ENCODE assay signal across 9 mouse cellular contexts in the genomic region with DNA sequence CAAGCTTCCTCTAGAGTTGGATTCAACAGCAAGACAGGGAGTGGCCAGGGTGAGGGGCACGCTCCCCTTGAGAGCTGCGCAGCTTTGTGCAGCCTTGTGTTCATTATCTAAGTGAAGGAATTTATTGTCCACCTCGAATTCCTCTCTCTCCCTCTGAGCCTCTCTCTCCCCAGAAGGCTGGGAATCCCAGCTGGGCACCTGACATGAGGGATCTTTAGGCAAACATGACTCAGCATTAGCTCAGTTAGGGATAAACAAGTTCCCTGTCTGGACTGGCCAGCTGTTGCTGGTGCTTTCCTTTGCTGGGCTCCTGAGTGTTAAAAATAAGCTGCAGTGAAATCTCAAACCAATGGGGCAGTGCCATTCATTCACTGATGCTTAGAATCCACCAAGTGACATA.
DNase-seq lines count a peak whose midpoint lies in the region; ATAC-seq lines count a peak whose summit lies in the region.
"Had no signal": no experiment of that assay in that cellular context is flagged by ENCODE, and none has a peak within 500 bp of the region (broad histone marks: within the 10 kb centered on the region; RNA-seq: fewer than 3 reads in every experiment).

No protein-coding gene starts in this region.

- no peak overlapping the region for H3K4me3 ChIP-seq in kidney, embryonic 15.5 days (replicated peaks)
- no peak overlapping the region for H3K4me3 ChIP-seq in stomach, embryonic 16.5 days (replicated peaks; ENCODE audit: low read length)
- H3K4me3 ChIP-seq: embryonic facial prominence, embryonic 12.5 days had no signal

- no peak overlapping the region for H3K4me2 ChIP-seq in kidney, embryonic 15.5 days
- H3K4me2 ChIP-seq in stomach, embryonic 16.5 days (ENCODE audit: low read depth, low read length): no peak overlapping the region
- H3K4me2 ChIP-seq: embryonic facial prominence, embryonic 12.5 days had no signal

- DNase-seq in adrenal gland, adult (ENCODE audit: inconsistent age in 2 of 2, low spot score in 1 of 2): peak; percentile 38 to 73
- DNase-seq in adrenal gland, adult 8-10 months: no peak
- DNase-seq in urinary bladder, postnatal 36 days (ENCODE audit: low spot score in 2 of 2): peak; percentile 11 to 21
- no peak for DNase-seq in urinary bladder, postnatal 4 days (ENCODE audit: low spot score in 2 of 2)
- DNase-seq in cerebellum, adult 11 months: no peak
- DNase-seq in thymus, postnatal 14 days: no peak

- 23% methylated on average over 3 of the region's 3 CpGs for WGBS in kidney, embryonic 15.5 days
- 6% methylated on average over 3 of the region's 3 CpGs for WGBS in stomach, embryonic 16.5 days

- peak; percentile 82 for ATAC-seq in kidney, embryonic 15.5 days (replicated peaks; ENCODE audit: low FRiP score)
- ATAC-seq in stomach, embryonic 16.5 days (ENCODE audit: insufficient read depth, low FRiP score): peak; percentile 64; the same call in 1 of the 2 replicates

- H3K9ac ChIP-seq in kidney, embryonic 15.5 days: no peak overlapping the region
- no peak overlapping the region for H3K9ac ChIP-seq in stomach, embryonic 16.5 days (ENCODE audit: low read length)
- H3K9ac ChIP-seq: embryonic facial prominence, embryonic 12.5 days had no signal

- H3K27ac ChIP-seq in kidney, embryonic 15.5 days: no peak overlapping the region
- H3K27ac ChIP-seq in stomach, embryonic 16.5 days (ENCODE audit: low read length): no peak overlapping the region
- H3K27ac ChIP-seq: embryonic facial prominence, embryonic 12.5 days had no signal

- H3K9me3 ChIP-seq in kidney, embryonic 15.5 days (replicated peaks): no peaks in the 10 kb centered on the region
- H3K9me3 ChIP-seq in stomach, embryonic 16.5 days (replicated peaks; ENCODE audit: control insufficient read depth, low read length): no peaks in the 10 kb centered on the region
- H3K9me3 ChIP-seq: embryonic facial prominence, embryonic 12.5 days had no signal

- H3K36me3 ChIP-seq in kidney, embryonic 15.5 days: no peaks in the 10 kb centered on the region
- H3K36me3 ChIP-seq in stomach, embryonic 16.5 days (ENCODE audit: control insufficient read depth, insufficient read depth, low read length): no peaks in the 10 kb centered on the region
- H3K36me3 ChIP-seq: embryonic facial prominence, embryonic 12.5 days had no signal

- H3K27me3 ChIP-seq in kidney, embryonic 15.5 days: no peaks in the 10 kb centered on the region
- H3K27me3 ChIP-seq in stomach, embryonic 16.5 days (ENCODE audit: control insufficient read depth, insufficient read depth, low read length): no peaks in the 10 kb centered on the region
- H3K27me3 ChIP-seq: embryonic facial prominence, embryonic 12.5 days had no signal

- 0 out of 2 replicates have a peak, but pooled peaks cover 11% of the 10 kb centered on the region for H3K4me1 ChIP-seq in kidney, embryonic 15.5 days
- H3K4me1 ChIP-seq in stomach, embryonic 16.5 days (ENCODE audit: control insufficient read depth, insufficient read depth, low read length): peaks cover 15% of the 10 kb centered on the region

Comparison
In these comparisons a context has a peak if more than half of its experiments do, and no peak if none do; other contexts are left out.
1. DNase-seq: peak in adrenal gland, adult (2 of 2) and urinary bladder, postnatal 36 days (2 of 2); none in adrenal gland, adult 8-10 months (single experiment), urinary bladder, postnatal 4 days (0 of 2), cerebellum, adult 11 months (single experiment) and thymus, postnatal 14 days (single experiment).